29 mouse cellular contexts compared by ENCODE assay signal in the genomic region with DNA sequence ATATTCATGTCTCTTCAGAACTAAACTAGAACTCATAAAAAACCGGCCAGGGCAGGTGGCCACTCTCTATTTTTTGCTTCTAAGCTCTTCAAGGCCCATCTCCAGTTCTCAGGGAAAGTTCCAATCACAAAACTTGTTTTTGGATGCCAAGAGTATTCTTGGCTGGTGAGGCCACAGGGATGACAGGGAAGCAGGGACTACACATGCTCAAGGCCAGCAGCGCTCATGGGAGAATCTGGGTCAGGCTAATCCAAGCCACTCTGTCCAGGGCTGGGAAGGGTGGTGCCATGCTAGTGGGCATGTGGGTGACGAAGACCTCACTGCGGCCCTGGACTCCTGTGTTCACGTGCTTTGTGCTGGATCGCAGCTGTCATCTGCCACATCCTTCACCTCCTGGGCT.
DNase-seq lines count a peak whose midpoint lies in the region; ATAC-seq and TF ChIP-seq lines count a peak whose summit lies in the region.
"Had no signal": no experiment of that assay in that cellular context is flagged by ENCODE, and none has a peak within 500 bp of the region (broad histone marks: within the 10 kb centered on the region; RNA-seq: fewer than 3 reads in every experiment).

No protein-coding gene starts in this region.

- WGBS in hindbrain, postnatal 0 days, result 66% methylated on average over 6 of the region's 6 CpGs

- no peaks in the 10 kb centered on the region for H3K36me3 ChIP-seq in hindbrain, postnatal 0 days (ENCODE audit: insufficient read depth, low read length)
- H3K36me3 ChIP-seq: embryonic facial prominence, embryonic 10.5 days; forebrain, embryonic 15.5 days; heart, embryonic 12.5 days; hindbrain, embryonic 10.5 days; limb, embryonic 15.5 days; neural tube, embryonic 12.5 days had no signal

- ATAC-seq in granulocyte monocyte progenitor cell, adult 5-6 weeks (replicated peaks; ENCODE audit: poor library complexity, severe bottlenecking), result no peak
- no peak for ATAC-seq in hindbrain, postnatal 0 days
- ATAC-seq: activated CD4-positive, CD25-positive, alpha-beta regulatory T cell, adult 4 months; forebrain, embryonic 15.5 days; hindbrain, embryonic 16.5 days; intestine, embryonic 16.5 days had no signal

- no peaks in the 10 kb centered on the region for H3K27me3 ChIP-seq in hindbrain, postnatal 0 days (ENCODE audit: insufficient read depth, low read length)
- H3K27me3 ChIP-seq: forebrain, embryonic 15.5 days; limb, embryonic 15.5 days; neural tube, embryonic 12.5 days had no signal

- TF ChIP-seq CTCF in left cerebral cortex, adult 2 months (IDR thresholded peaks at IDR 0.05), result no peak
- TF ChIP-seq CTCF in hindbrain, postnatal 0 days (IDR thresholded peaks at IDR 0.05; ENCODE audit: low read depth), result no peak

- peak overlapping the region; percentile 15; the same call in 1 of the 2 replicates for H3K27ac ChIP-seq in left cerebral cortex, adult 2 months
- H3K27ac ChIP-seq in hindbrain, postnatal 0 days, result no peak overlapping the region
- H3K27ac ChIP-seq: embryonic facial prominence, embryonic 10.5 days; forebrain, embryonic 15.5 days; hindbrain, embryonic 10.5 days; limb, embryonic 15.5 days; liver, embryonic 14.5 days; neural tube, embryonic 12.5 days had no signal

- H3K9ac ChIP-seq in hindbrain, postnatal 0 days (replicated peaks; ENCODE audit: low read length), result no peak overlapping the region
- H3K9ac ChIP-seq: forebrain, embryonic 15.5 days; heart, embryonic 12.5 days; limb, embryonic 15.5 days; liver, embryonic 14.5 days; lung, embryonic 14.5 days; neural tube, embryonic 12.5 days had no signal

- H3K4me1 ChIP-seq in hindbrain, postnatal 0 days (ENCODE audit: insufficient read depth, low read length), result no peaks in the 10 kb centered on the region

- H3K4me3 ChIP-seq in left cerebral cortex, adult 2 months, result no peak overlapping the region
- H3K4me3 ChIP-seq in hindbrain, postnatal 0 days (ENCODE audit: low read length), result no peak overlapping the region
- H3K4me3 ChIP-seq: embryonic facial prominence, embryonic 10.5 days; forebrain, embryonic 15.5 days; heart, embryonic 12.5 days; hindbrain, embryonic 10.5 days; limb, embryonic 15.5 days; megakaryocyte, embryonic 14.5 days; neural tube, embryonic 12.5 days had no signal

- intact Hi-C loops in left cerebral cortex, adult 2 months (cut with DNase I), result no loop called here

- no peaks in the 10 kb centered on the region for H3K9me3 ChIP-seq in hindbrain, postnatal 0 days (ENCODE audit: low read length)
- H3K9me3 ChIP-seq: embryonic facial prominence, embryonic 10.5 days; forebrain, embryonic 15.5 days; heart, embryonic 12.5 days; hindbrain, embryonic 10.5 days; limb, embryonic 15.5 days; neural tube, embryonic 12.5 days had no signal

- H3K4me2 ChIP-seq in hindbrain, postnatal 0 days (ENCODE audit: low read depth, low read length), result no peak overlapping the region
- H3K4me2 ChIP-seq: forebrain, embryonic 15.5 days; heart, embryonic 12.5 days; limb, embryonic 15.5 days; lung, embryonic 14.5 days; neural tube, embryonic 12.5 days had no signal

- no peak for DNase-seq in left cerebral cortex, adult 2 months (ENCODE audit: extremely low spot score in 1 of 2, low spot score in 2 of 2)
- DNase-seq in left cerebral cortex, adult 8-10 months (ENCODE audit: low spot score in 2 of 2), result no peak
- DNase-seq in adrenal gland, postnatal 25 days, result peak; percentile 34
- DNase-seq in cerebellum, adult 8-10 months, result peak; percentile 12
- peak; percentile 28 for DNase-seq in telencephalon, adult 2 months (ENCODE audit: low read depth, low spot score)
- no peak for DNase-seq in hindbrain, postnatal 0 days (ENCODE audit: low spot score)
- DNase-seq: gastrocnemius, postnatal 14 days; heart, adult 18-20 months; heart, postnatal 10 days; kidney, adult 9 months; kidney, postnatal 25 days; layer of hippocampus, postnatal 36 days; left cerebral cortex, postnatal 4 days; lung, embryonic 14.5 days; midbrain, embryonic 14.5 days; right cerebral cortex, adult 18-20 months; right cerebral cortex, postnatal 4 days had no signal

Comparison
In these comparisons a context has a peak if more than half of its experiments do, and no peak if none do; other contexts are left out.
1. DNase-seq: peak in adrenal gland, postnatal 25 days (single experiment), cerebellum, adult 8-10 months (single experiment) and telencephalon, adult 2 months (single experiment); none in left cerebral cortex, adult 2 months (0 of 2), left cerebral cortex, adult 8-10 months (0 of 2) and hindbrain, postnatal 0 days (single experiment).